Mouse (Mus musculus) adrenal gland, adult 8-10 months (tissue): ENCODE measurements around the gene Lrig1. TPM values are rescaled to one million over a fixed set of nuclear protein-coding genes. Genes with fewer than 3 reads are reported as not detected.
"Not testable (repeated sequence)": the region's sequence is repeated elsewhere in the genome, so short reads cannot be mapped to it uniquely, and the experiment has no call there.

Experiments used
- DNase-seq: peaks from one replicate; pipeline ENCODE4 v3.0.0; 2022
- microRNA-seq, 2 experiments: library from miRNA; unstranded; fragments of <30 nt; microRNA quantifications; one replicate each; pipeline ENCODE4 v1.2.0; 2022
- total RNA-seq, 4 experiments: library from RNA; stranded (reverse); gene quantifications; 2 replicates each; pipeline ENCODE4 v1.2.4; 2022

The Lrig1 gene
- total RNA-seq, 4 experiments from 2014 or later = 8.2 to 14.0 (median 9.0) TPM

DNA sequence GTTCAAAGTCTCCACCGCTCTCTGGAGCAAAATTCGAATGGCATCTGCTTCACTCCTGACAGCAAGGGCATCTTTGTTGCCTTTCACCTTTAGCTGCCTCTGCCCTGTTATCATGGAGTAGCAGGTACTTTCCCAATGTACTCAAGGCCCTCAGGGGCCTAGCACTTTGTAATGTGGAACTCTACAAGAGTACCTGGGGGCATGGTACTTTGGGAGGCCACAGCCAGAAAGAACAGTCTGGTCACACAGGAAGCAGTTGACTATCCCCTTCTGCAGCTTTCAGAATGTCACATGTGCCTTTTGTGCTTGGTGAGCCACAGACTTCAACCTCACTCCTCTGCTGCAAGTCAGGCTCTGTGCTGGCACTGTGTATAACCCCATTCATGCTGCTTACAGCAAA is 134.2 kb downstream of the Lrig1 start:
- DNase-seq = no peak

DNA sequence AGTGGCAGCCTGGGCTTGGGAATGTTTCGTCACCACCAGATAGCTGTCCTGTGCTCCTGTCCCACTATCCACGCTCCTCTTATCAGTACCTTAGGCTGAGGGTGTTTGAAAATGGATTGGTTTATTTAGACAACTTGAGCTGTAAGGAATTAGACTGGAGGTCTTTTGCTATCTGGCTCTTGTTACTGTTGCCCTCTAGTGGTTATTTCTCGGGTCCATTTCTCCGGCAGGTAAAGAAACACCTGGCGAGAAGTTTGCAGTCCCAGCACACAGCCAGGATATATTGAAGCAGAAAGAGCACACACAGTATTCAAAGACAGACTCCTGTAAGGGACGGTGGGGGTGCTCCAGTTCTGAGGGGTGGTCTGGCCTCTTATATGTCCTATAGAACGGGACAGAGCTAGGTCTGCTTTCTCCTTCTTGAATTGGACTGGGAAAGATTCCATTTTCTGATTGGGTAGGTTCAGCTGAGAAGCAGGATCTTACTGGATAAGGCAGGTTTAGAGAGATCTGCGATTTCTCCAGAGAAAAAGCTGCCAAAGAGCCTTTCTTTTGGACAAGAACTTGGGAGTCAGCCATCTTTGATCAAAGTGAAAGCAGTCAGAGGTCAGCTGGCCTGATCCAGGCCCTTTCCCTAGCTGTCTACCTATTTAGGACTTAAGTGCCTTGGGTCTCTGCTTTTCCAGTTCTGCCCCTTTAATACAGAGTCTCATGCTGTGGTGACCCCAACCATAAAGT is 136.6 kb downstream of the Lrig1 start:
- no peak for DNase-seq

DNA sequence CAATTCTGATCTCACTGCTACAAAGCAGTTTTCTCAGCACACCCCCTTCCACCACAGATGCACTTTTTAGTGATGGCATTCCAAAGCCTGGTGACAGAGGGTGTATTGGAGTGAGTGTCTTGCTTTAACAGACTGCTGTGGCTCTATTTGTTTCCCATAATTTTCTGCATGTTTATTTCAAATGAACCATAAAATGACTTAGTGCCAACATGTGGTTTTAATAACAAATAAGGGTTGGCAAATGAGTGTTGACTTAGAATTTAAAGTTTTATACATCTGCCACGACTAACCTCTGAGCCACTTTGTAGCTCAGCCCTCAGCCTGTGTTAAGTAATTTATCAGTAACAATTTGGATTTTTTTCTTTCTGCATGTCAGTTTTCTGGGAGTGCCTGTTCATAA is 138.6 kb downstream of the Lrig1 start:
- DNase-seq = no peak

DNA sequence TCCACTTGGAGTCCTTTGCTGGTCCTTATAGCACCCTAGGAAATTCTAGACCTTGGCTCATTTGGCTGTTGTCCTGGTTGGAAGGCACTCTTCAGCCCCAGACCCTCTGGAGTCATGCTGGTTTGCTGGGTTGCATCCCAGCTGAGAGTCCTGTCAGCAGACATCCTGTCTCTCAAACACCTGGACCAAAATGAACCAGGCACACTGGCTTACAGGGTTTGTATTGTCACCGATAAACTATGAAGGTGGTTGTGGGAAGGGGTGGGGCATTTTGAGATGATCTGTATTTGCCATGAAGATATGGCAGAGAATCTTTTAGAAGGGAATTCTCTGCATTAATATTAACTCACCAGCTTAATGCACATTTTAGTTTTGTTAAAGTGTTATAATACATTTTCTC is 139.1 kb downstream of the Lrig1 start:
- DNase-seq = no peak

GRCm38 (mm10) chr6:94558603-94559002 is 141.4 kb downstream of the Lrig1 start:
- DNase-seq = not testable (repeated sequence)

Small RNA genes lying within 50 kb of the gene (microRNA-seq; reads per million reads assigned to microRNA genes)
- gene Mir7041 = 0 to 0.34 reads per million in 2 experiments

Other genes with a start within 250 kb of the Lrig1 start
- 10 to 100 TPM; 11.0 to 18.0 (median 14.9) TPM for gene Slc25a26, start 199.8 kb downstream of the Lrig1 start, total RNA-seq